Mouse (Mus musculus) E14TG2a.4 (cell line): ENCODE data around the gene Cenpl.

ENCODE experiments used
- CTCF ChIP-seq: conservative IDR thresholded peaks from 2 replicates; pipeline ENCODE4 v1.5.1; 2014; ENCODE audit warnings: low read length
- NANOG ChIP-seq: IDR thresholded peaks from 2 replicates; pipeline ENCODE4 v1.6.1; 2014; ENCODE audit warnings: borderline replicate concordance, low read length, mixed read lengths
- POU5F1 ChIP-seq: IDR thresholded peaks from 2 replicates; pipeline ENCODE4 v1.6.1; 2014; ENCODE audit warnings: low read length, borderline replicate concordance

DNA sequence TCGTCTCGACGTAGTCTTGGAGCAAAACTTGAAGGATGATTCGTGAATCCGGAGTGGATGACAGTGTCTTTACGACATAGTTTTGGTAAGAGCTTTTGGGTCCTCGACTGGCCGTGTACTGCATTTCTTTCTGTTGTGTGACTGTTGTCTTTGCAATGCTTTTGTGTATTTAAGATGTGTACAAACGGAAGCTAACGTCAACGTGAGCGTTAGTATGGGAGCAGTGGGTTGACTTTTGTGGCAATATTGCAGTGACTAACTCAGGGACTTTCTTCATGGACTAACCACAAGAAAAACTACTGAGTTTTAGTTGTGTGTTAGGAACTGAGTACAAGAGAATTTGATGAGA, 733 bp downstream of the Cenpl start:
- TF ChIP-seq CTCF, result no peak
- no peak for TF ChIP-seq NANOG
- no peak for TF ChIP-seq POU5F1
